Mouse (Mus musculus): ENCODE results near the gene Grwd1. TPM values are rescaled to one million over a fixed set of nuclear protein-coding genes. Genes with fewer than 3 reads are reported as not detected.
"Not testable (repeated sequence)": the region's sequence is repeated elsewhere in the genome, so short reads cannot be mapped to it uniquely, and the experiment has no call there.

Grwd1 gene
- total RNA-seq (2014; fragmentation: Nextera tagmentation) (10.2 and 16.9 TPM in 2 replicates), total RNA-seq (2017) (20.6 and 21.9 TPM in 2 replicates), polyA plus RNA-seq (2012) (62.9 and 72.8 TPM in 2 replicates)

GRCm38 (mm10) chr7:45830427-45831127 is at the start of gene Grwd1:
Grwd1 (minus strand) TSS chr7:45830944.
- DNase-seq (ENCODE audit: low spot score), result peak; percentile 94
- Histone ChIP-seq H3K9me3 (replicated peaks) (peaks cover 27% of the 10 kb centered on the region), H3K4me3 (ENCODE audit: low read depth, low read length) (peak within 1 kb of the TSS; percentile 86), H3K4me1 (ENCODE audit: insufficient read depth, low read depth, low read length) (peaks cover 51% of the 10 kb centered on the region), H3K36me3 (replicated peaks) (peaks cover 45% of the 10 kb centered on the region), H3K27me3 (ENCODE audit: insufficient read depth, low read length) (peaks cover 2% of the 10 kb centered on the region; the same call in 1 of the 2 replicates)
- TF ChIP-seq CTCF (IDR thresholded peaks at IDR 0.05; ENCODE audit: low read depth, low read length), result no peak
- ATAC-seq (ENCODE audit: extremely low read depth, insufficient number of reproducible peaks, low FRiP score, poor library complexity, severe bottlenecking), result peak; percentile 80

GRCm38 (mm10) chr7:45880531-45880930 is 49.8 kb upstream of the Grwd1 start:
- ATAC-seq (ENCODE audit: extremely low read depth, insufficient number of reproducible peaks, low FRiP score, poor library complexity, severe bottlenecking), result no peak

DNA sequence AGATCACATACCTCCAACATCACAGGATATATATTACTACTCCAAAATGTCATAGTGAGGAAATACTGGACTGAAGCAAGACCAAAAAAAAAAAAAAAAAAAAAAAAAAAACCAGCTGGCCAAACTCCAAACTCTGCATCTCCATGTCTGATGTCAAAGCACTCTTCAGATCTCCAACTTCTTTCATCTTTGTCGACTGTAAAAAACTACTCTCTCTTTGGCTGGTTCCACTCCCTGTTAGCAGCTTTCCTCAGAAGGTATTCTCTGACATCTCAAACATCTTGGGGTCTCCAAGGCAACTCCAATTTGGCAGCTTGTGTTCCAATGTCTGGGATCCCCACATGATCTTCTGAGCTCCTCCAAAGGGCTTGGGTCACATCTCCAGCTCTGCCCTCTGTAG is 47.5 kb upstream of the Grwd1 start, which contains the start of gene Grin2d:
Gene Grin2d (minus strand): TSS at position 101 of the 400 bp plus-strand sequence.
- DNase-seq (ENCODE audit: low spot score); H3K9me3 ChIP-seq (replicated peaks); H3K27me3 ChIP-seq (ENCODE audit: insufficient read depth, low read length); H3K4me3 ChIP-seq (ENCODE audit: low read depth, low read length); ATAC-seq (ENCODE audit: extremely low read depth, insufficient number of reproducible peaks, low FRiP score, poor library complexity, severe bottlenecking): not testable (repeated sequence)
- H3K36me3 ChIP-seq (replicated peaks), result peaks cover 86% of the 10 kb centered on the region
- H3K4me1 ChIP-seq (ENCODE audit: insufficient read depth, low read depth, low read length), result peaks cover 22% of the 10 kb centered on the region

More at GRCm38 (mm10) chr7:45880531-45880930, 49.8 kb upstream of the Grwd1 start:
- no peak for DNase-seq (ENCODE audit: low spot score)
- H3K36me3 ChIP-seq (replicated peaks), result peaks cover 89% of the 10 kb centered on the region
- H3K9me3 ChIP-seq (replicated peaks), result no peaks in the 10 kb centered on the region
- peaks cover 2% of the 10 kb centered on the region; the same call in 1 of the 2 replicates for H3K4me1 ChIP-seq (ENCODE audit: insufficient read depth, low read depth, low read length)
- H3K27me3 ChIP-seq (ENCODE audit: insufficient read depth, low read length), result no peaks in the 10 kb centered on the region
- TF ChIP-seq POLR2AphosphoS5 (IDR thresholded peaks at IDR 0.05; ENCODE audit: insufficient replicate concordance, low read depth, low read length) (no peak), GATA1 (IDR thresholded peaks at IDR 0.05; ENCODE audit: borderline replicate concordance, low read length) (no peak), TAL1 (conservative IDR thresholded peaks at IDR 0.05; ENCODE audit: low read depth, low read length) (no peak), GATA2 (IDR thresholded peaks at IDR 0.05; ENCODE audit: borderline replicate concordance, low read depth, low read length) (no peak), CTCF (IDR thresholded peaks at IDR 0.05; ENCODE audit: low read depth, low read length) (no peak)
- H3K4me3 ChIP-seq (ENCODE audit: low read depth, low read length), result no peak overlapping the region

DNA sequence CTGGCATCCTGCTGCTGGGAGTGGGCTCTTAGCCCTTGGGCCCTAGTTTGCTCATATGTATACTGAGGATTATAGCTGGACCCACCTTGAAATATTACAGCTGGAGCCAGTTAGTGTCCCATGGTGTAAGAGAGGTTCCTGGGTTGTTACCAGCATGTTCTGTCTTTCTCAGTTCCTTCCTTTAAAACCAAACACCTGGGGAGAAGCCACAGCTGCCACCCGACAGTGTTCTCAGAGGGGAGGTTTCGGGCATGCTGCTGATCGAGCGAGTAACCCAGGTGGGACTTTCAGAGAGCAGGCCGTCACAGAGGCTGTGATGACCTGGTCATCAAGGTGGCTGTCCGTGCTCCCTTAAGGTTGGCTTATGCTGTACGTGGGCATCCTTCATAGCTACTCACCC is 46.2 kb upstream of the Grwd1 start:
- Histone ChIP-seq H3K27me3 (ENCODE audit: insufficient read depth, low read length) (no peaks in the 10 kb centered on the region), H3K9me3 (replicated peaks) (no peaks in the 10 kb centered on the region), H3K4me3 (ENCODE audit: low read depth, low read length) (no peak overlapping the region), H3K36me3 (replicated peaks) (peaks cover 72% of the 10 kb centered on the region), H3K4me1 (ENCODE audit: insufficient read depth, low read depth, low read length) (peaks cover 23% of the 10 kb centered on the region)
- ATAC-seq (ENCODE audit: extremely low read depth, insufficient number of reproducible peaks, low FRiP score, poor library complexity, severe bottlenecking), result no peak
- no peak for DNase-seq (ENCODE audit: low spot score)
- TF ChIP-seq TAL1 (conservative IDR thresholded peaks at IDR 0.05; ENCODE audit: low read depth, low read length) (no peak), CTCF (IDR thresholded peaks at IDR 0.05; ENCODE audit: low read depth, low read length) (no peak), GATA1 (IDR thresholded peaks at IDR 0.05; ENCODE audit: borderline replicate concordance, low read length) (no peak)

- Histone ChIP-seq H3K4me3 (ENCODE audit: low read depth, low read length) (peak overlapping the region; percentile 82), H3K4me1 (ENCODE audit: insufficient read depth, low read depth, low read length) (peaks cover 29% of the 10 kb centered on the region), H3K9me3 (replicated peaks) (no peaks in the 10 kb centered on the region), H3K27me3 (ENCODE audit: insufficient read depth, low read length) (peaks cover 28% of the 10 kb centered on the region), H3K36me3 (replicated peaks) (peaks cover 42% of the 10 kb centered on the region)
- ATAC-seq (ENCODE audit: extremely low read depth, insufficient number of reproducible peaks, low FRiP score, poor library complexity, severe bottlenecking), result peak; percentile 50; the same call in 1 of the 2 replicates
- peak; percentile 71 for DNase-seq (ENCODE audit: low spot score)
- TF ChIP-seq CTCF (IDR thresholded peaks at IDR 0.05; ENCODE audit: low read depth, low read length) (no peak), TAL1 (conservative IDR thresholded peaks at IDR 0.05; ENCODE audit: low read depth, low read length) (no peak), GATA1 (IDR thresholded peaks at IDR 0.05; ENCODE audit: borderline replicate concordance, low read length) (no peak)
Measured at GRCm38 (mm10) chr7:45873061-45873947, 42.6 kb upstream of the Grwd1 start.

GRCm38 (mm10) chr7:45872624-45873023 is 41.9 kb upstream of the Grwd1 start, which contains the start of gene Kdelr1:
Kdelr1 (plus strand) TSS chr7:45872772.
- peaks cover 32% of the 10 kb centered on the region for H3K27me3 ChIP-seq (ENCODE audit: insufficient read depth, low read length)
- peaks cover 38% of the 10 kb centered on the region for H3K36me3 ChIP-seq (replicated peaks)
- H3K4me1 ChIP-seq (ENCODE audit: insufficient read depth, low read depth, low read length), result peaks cover 29% of the 10 kb centered on the region
- H3K4me3 ChIP-seq (ENCODE audit: low read depth, low read length), result peak within 1 kb of the TSS; percentile 82
- ATAC-seq (ENCODE audit: extremely low read depth, insufficient number of reproducible peaks, low FRiP score, poor library complexity, severe bottlenecking) (peak; percentile 62; the same call in 1 of the 2 replicates), DNase-seq (ENCODE audit: low spot score) (peak; percentile 96)
- TF ChIP-seq GATA1 (IDR thresholded peaks at IDR 0.05; ENCODE audit: borderline replicate concordance, low read length), result no peak
- peak; percentile 93 for TF ChIP-seq CTCF (IDR thresholded peaks at IDR 0.05; ENCODE audit: low read depth, low read length)
- H3K9me3 ChIP-seq (replicated peaks), result no peaks in the 10 kb centered on the region

Measured in G1E (cell line).